Mouse (Mus musculus) MEL (cell line): ENCODE data around the gene Arhgef1. TPM values are rescaled to one million over a fixed set of nuclear protein-coding genes. Genes with fewer than 3 reads are reported as not detected.

Experiments
- DNase-seq: peaks from one replicate; pipeline ENCODE4 v3.0.0; 2011; ENCODE audit warnings: low read depth, low spot score
- H3K27ac ChIP-seq: 2 replicates; pipeline ENCODE4 v1.5.1; 2012; ENCODE audit warnings: low read depth, mild to moderate bottlenecking, control low read depth, low read length, moderate library complexity; ENCODE audit not compliant: control insufficient read depth
- H3K27me3 ChIP-seq, 2 experiments: fragments of 150-350 bp in 1 of 2; sonication (generic) in 1 of 2; 2 replicates each; pipeline ENCODE4 v1.6.1; 2012; ENCODE audit warnings: low read length in 2 of 2, mild to moderate bottlenecking in 2 of 2, improper control_type of control experiment in 1 of 2, moderate library complexity in 1 of 2; ENCODE audit not compliant: insufficient read depth in 2 of 2, control insufficient read depth in 1 of 2
- H3K36me3 ChIP-seq, 2 experiments: 2 replicates each; pipeline ENCODE4 v1.6.1; 2012 to 2014; ENCODE audit warnings: low read length in 2 of 2, improper control_type of control experiment in 1 of 2, inconsistent platforms in 1 of 2, mild to moderate bottlenecking in 1 of 2; ENCODE audit not compliant: insufficient read depth in 2 of 2, control insufficient read depth in 1 of 2
- H3K4me1 ChIP-seq, 2 experiments: fragments of 150-350 bp in 1 of 2; sonication (generic) in 1 of 2; 2 replicates each; pipeline ENCODE4 v1.6.1; 2012; ENCODE audit warnings: low read length in 2 of 2, improper control_type of control experiment in 1 of 2, mild to moderate bottlenecking in 1 of 2; ENCODE audit not compliant: insufficient read depth in 2 of 2, control insufficient read depth in 1 of 2
- H3K4me3 ChIP-seq, 2 experiments: fragments of 150-350 bp in 1 of 2; sonication (generic) in 1 of 2; 2 replicates each; pipeline ENCODE4 v1.5.1; 2012; ENCODE audit warnings: low read depth in 2 of 2, low read length in 2 of 2, mild to moderate bottlenecking in 2 of 2, moderate library complexity in 2 of 2, control low read depth in 1 of 2, improper control_type of control experiment in 1 of 2; ENCODE audit not compliant: control insufficient read depth in 1 of 2, insufficient read depth in 1 of 2
- H3K79me2 ChIP-seq: 2 replicates; pipeline ENCODE4 v1.6.1; 2012; ENCODE audit warnings: mild to moderate bottlenecking, low read length, moderate library complexity; ENCODE audit not compliant: control insufficient read depth, poor library complexity, insufficient read depth
- H3K9ac ChIP-seq: 2 replicates; pipeline ENCODE4 v1.6.1; 2012; ENCODE audit warnings: low read depth, mild to moderate bottlenecking, control low read depth, low read length, moderate library complexity; ENCODE audit not compliant: control insufficient read depth, poor library complexity, severe bottlenecking
- H3K9me3 ChIP-seq: fragments of 150-350 bp; sonication (generic); replicated peaks from 2 replicates; pipeline ENCODE4 v1.6.1; 2012; ENCODE audit warnings: mild to moderate bottlenecking, low read length, improper control_type of control experiment, moderate library complexity; ENCODE audit not compliant: insufficient read depth
- BHLHE40 ChIP-seq: IDR thresholded peaks from 2 replicates; pipeline ENCODE4 v1.6.1; 2012; ENCODE audit warnings: low read depth, mild to moderate bottlenecking, inconsistent platforms, low read length, improper control_type of control experiment, borderline replicate concordance
- CHD1 ChIP-seq: IDR thresholded peaks from 2 replicates; pipeline ENCODE4 v1.6.1; 2012; ENCODE audit warnings: low read depth, mild to moderate bottlenecking, inconsistent platforms, low read length, improper control_type of control experiment
- CHD2 ChIP-seq: IDR thresholded peaks from 2 replicates; pipeline ENCODE4 v1.6.1; 2011; ENCODE audit warnings: low read length, improper control_type of control experiment
- E2F4 ChIP-seq: IDR thresholded peaks from 2 replicates; pipeline ENCODE4 v1.6.1; 2011; ENCODE audit warnings: low read depth, low read length, improper control_type of control experiment, borderline replicate concordance
- ELF1 ChIP-seq: IDR thresholded peaks from 2 replicates; pipeline ENCODE4 v1.6.1; 2014; ENCODE audit warnings: low read depth, mild to moderate bottlenecking, inconsistent platforms, low read length, improper control_type of control experiment, moderate library complexity
- EP300 ChIP-seq, 2 experiments: IDR thresholded peaks; 2 replicates each; pipeline ENCODE4 v1.6.1; 2011; ENCODE audit warnings: improper control_type of control experiment in 2 of 2, low read length in 2 of 2, low read depth in 1 of 2, mild to moderate bottlenecking in 1 of 2
- GATA1 ChIP-seq: IDR thresholded peaks from 2 replicates; pipeline ENCODE4 v1.6.1; 2011; ENCODE audit warnings: low read depth, low read length, improper control_type of control experiment
- HCFC1 ChIP-seq: IDR thresholded peaks from 2 replicates; pipeline ENCODE4 v1.6.1; 2012; ENCODE audit warnings: low read depth, mild to moderate bottlenecking, inconsistent platforms, low read length, improper control_type of control experiment, moderate library complexity
- JUND ChIP-seq: IDR thresholded peaks from 2 replicates; pipeline ENCODE4 v1.6.1; 2011; ENCODE audit warnings: low read depth, mild to moderate bottlenecking, improper control_type of control experiment, low read length
- KAT2A ChIP-seq: conservative IDR thresholded peaks from 2 replicates; pipeline ENCODE4 v1.6.1; 2012; ENCODE audit warnings: low read depth, low read length, improper control_type of control experiment, inconsistent platforms
- MAFK ChIP-seq: IDR thresholded peaks from 2 replicates; pipeline ENCODE4 v1.6.1; 2011; ENCODE audit warnings: low read depth, mild to moderate bottlenecking, low read length, improper control_type of control experiment, borderline replicate concordance
- MAZ ChIP-seq: IDR thresholded peaks from 2 replicates; pipeline ENCODE4 v1.6.1; 2012; ENCODE audit warnings: low read depth, mild to moderate bottlenecking, inconsistent platforms, low read length, improper control_type of control experiment
- MEF2A ChIP-seq: IDR thresholded peaks from 2 replicates; pipeline ENCODE4 v1.6.1; 2014; ENCODE audit warnings: low read depth, mild to moderate bottlenecking, inconsistent platforms, low read length, improper control_type of control experiment; ENCODE audit not compliant: poor library complexity, insufficient replicate concordance, severe bottlenecking; ENCODE audit errors: extremely low read depth
- MXI1 ChIP-seq: IDR thresholded peaks from 2 replicates; pipeline ENCODE4 v1.6.1; 2011; ENCODE audit warnings: mild to moderate bottlenecking, low read depth, low read length, improper control_type of control experiment
- MYB ChIP-seq: IDR thresholded peaks from 2 replicates; pipeline ENCODE4 v1.6.1; 2011; ENCODE audit warnings: mild to moderate bottlenecking, low read depth, low read length, improper control_type of control experiment
- MYC ChIP-seq: IDR thresholded peaks from 2 replicates; pipeline ENCODE4 v1.6.1; 2011; ENCODE audit warnings: low read depth, mild to moderate bottlenecking, low read length, improper control_type of control experiment, moderate library complexity
- NELFE ChIP-seq: IDR thresholded peaks from 2 replicates; pipeline ENCODE4 v1.6.1; 2011; ENCODE audit warnings: low read depth, low read length, improper control_type of control experiment
- NRF1 ChIP-seq: IDR thresholded peaks from 2 replicates; pipeline ENCODE4 v1.6.1; 2014; ENCODE audit warnings: low read depth, mild to moderate bottlenecking, inconsistent platforms, low read length, improper control_type of control experiment, moderate library complexity; ENCODE audit not compliant: poor library complexity, insufficient read depth, severe bottlenecking
- POLR2A ChIP-seq, 2 experiments: IDR thresholded peaks; 2 replicates each; pipeline ENCODE4 v1.6.1; 2011 to 2012; ENCODE audit warnings: low read length in 2 of 2, mild to moderate bottlenecking in 2 of 2, control low read depth in 1 of 2, improper control_type of control experiment in 1 of 2, low read depth in 1 of 2, moderate library complexity in 1 of 2; ENCODE audit not compliant: control insufficient read depth in 1 of 2, insufficient read depth in 1 of 2, poor library complexity in 1 of 2
- POLR2AphosphoS2 ChIP-seq: IDR thresholded peaks from 2 replicates; pipeline ENCODE4 v1.6.1; 2011; ENCODE audit warnings: low read length, improper control_type of control experiment
- RAD21 ChIP-seq: IDR thresholded peaks from 2 replicates; pipeline ENCODE4 v1.6.1; 2011; ENCODE audit warnings: mild to moderate bottlenecking, low read depth, low read length, improper control_type of control experiment
- SIN3A ChIP-seq: IDR thresholded peaks from 2 replicates; pipeline ENCODE4 v1.6.1; 2012; ENCODE audit warnings: low read length, improper control_type of control experiment, inconsistent platforms
- TBP ChIP-seq: IDR thresholded peaks from 2 replicates; pipeline ENCODE4 v1.8.0; 2011; ENCODE audit warnings: low read depth, low read length, improper control_type of control experiment
- TCF12 ChIP-seq: IDR thresholded peaks from 2 replicates; pipeline ENCODE4 v1.6.1; 2014; ENCODE audit warnings: low read depth, mild to moderate bottlenecking, inconsistent platforms, low read length, improper control_type of control experiment, moderate library complexity
- UBTF ChIP-seq: IDR thresholded peaks from 2 replicates; pipeline ENCODE4 v1.6.1; 2012; ENCODE audit warnings: low read depth, mild to moderate bottlenecking, inconsistent platforms, low read length, improper control_type of control experiment, moderate library complexity, borderline replicate concordance; ENCODE audit not compliant: insufficient read depth
- USF1 ChIP-seq: IDR thresholded peaks from 2 replicates; pipeline ENCODE4 v1.6.1; 2014; ENCODE audit warnings: low read depth, mild to moderate bottlenecking, inconsistent platforms, low read length, improper control_type of control experiment, moderate library complexity
- ZC3H11A ChIP-seq: IDR thresholded peaks from 2 replicates; pipeline ENCODE4 v1.6.1; 2012; ENCODE audit warnings: low read depth, mild to moderate bottlenecking, inconsistent platforms, low read length, improper control_type of control experiment
- ZKSCAN1 ChIP-seq: IDR thresholded peaks from 2 replicates; pipeline ENCODE4 v1.6.1; 2012; ENCODE audit warnings: low read depth, mild to moderate bottlenecking, inconsistent platforms, low read length, improper control_type of control experiment, moderate library complexity
- ZMIZ1 ChIP-seq: IDR thresholded peaks from 2 replicates; pipeline ENCODE4 v1.6.1; 2012; ENCODE audit warnings: low read depth, mild to moderate bottlenecking, inconsistent platforms, low read length, improper control_type of control experiment, moderate library complexity
- ZNF384 ChIP-seq: IDR thresholded peaks from 2 replicates; pipeline ENCODE4 v1.6.1; 2012; ENCODE audit warnings: low read depth, mild to moderate bottlenecking, inconsistent platforms, low read length, improper control_type of control experiment
- polyA plus RNA-seq, 2 experiments: library from polyadenylated mRNA; stranded (reverse) in 1 of 2; unstranded in 1 of 2; fragments of >175 nt in 1 of 2; fragments of >200 nt in 1 of 2; gene quantifications; 2 replicates each; pipeline versions ENCODE4 v1.2.1 to v1.2.4; 2012; ENCODE audit warnings: low replicate concordance in 2 of 2, low read depth in 1 of 2; ENCODE audit not compliant: insufficient read length in 2 of 2, insufficient read depth in 1 of 2, missing spikeins in 1 of 2
- total RNA-seq: library from RNA; depleted of rRNA; stranded (reverse); fragments of 300-350 nt; gene quantifications from 2 replicates; pipeline ENCODE4 v1.2.3, GENCODE M21; 2012

The Arhgef1 gene
- total and polyA plus RNA-seq, 3 experiments, result 53.3 to 163 TPM; not detected in 1

GRCm38 (mm10) chr7:24903444-24903825, 723 bp downstream of the Arhgef1 start:
- H3K9ac ChIP-seq, result peak overlapping the region; percentile 97
- H3K27me3 ChIP-seq, result no peaks in the 10 kb centered on the region
- DNase-seq, result peak; percentile 70
- peak overlapping the region; percentile 99 for H3K27ac ChIP-seq
- H3K4me1 ChIP-seq, result peaks cover 0 to 37% of the 10 kb centered on the region in 2 experiments; a peak in 2 of 4 replicates
- H3K9me3 ChIP-seq, result no peaks in the 10 kb centered on the region
- H3K4me3 ChIP-seq, result peak overlapping the region; percentile 72 to 92
- TF ChIP-seq GATA1, result peak; percentile 6; the same call in 1 of the 2 replicates
- no peak for TF ChIP-seq ZKSCAN1
- TF ChIP-seq HCFC1, result no peak; the same call in 1 of the 2 replicates
- H3K79me2 ChIP-seq, result peaks cover 28% of the 10 kb centered on the region
- peaks cover 0 to 23% of the 10 kb centered on the region in 2 experiments; a peak in 3 of 4 replicates for H3K36me3 ChIP-seq

- Histone ChIP-seq H3K9me3 (no peaks in the 10 kb centered on the region), H3K4me3 (peak overlapping the region; percentile 79 to 92), H3K36me3 (peaks cover 0 to 23% of the 10 kb centered on the region in 2 experiments), H3K27me3 (no peaks in the 10 kb centered on the region), H3K9ac (peak overlapping the region; percentile 97), H3K79me2 (peaks cover 28% of the 10 kb centered on the region), H3K4me1 (peaks cover 0 to 37% of the 10 kb centered on the region in 2 experiments; a peak in 2 of 4 replicates), H3K27ac (peak overlapping the region; percentile 99)
- peak; percentile 99 for DNase-seq
- no peak for TF ChIP-seq MEF2A
- TF ChIP-seq NRF1, result no peak; the same call in 1 of the 2 replicates
- TF ChIP-seq MAFK, result no peak
- no peak for TF ChIP-seq JUND
- TF ChIP-seq ZC3H11A, result no peak
- peak; percentile 65; the same call in 1 of the 2 replicates for TF ChIP-seq KAT2A
- TF ChIP-seq MYB, result no peak; the same call in 1 of the 2 replicates
- no peak; the same call in 1 of the 2 replicates for TF ChIP-seq ZMIZ1
- TF ChIP-seq ZKSCAN1, result no peak
- peak in 1 of 2 experiments; percentile 38; a peak in 2 of 4 replicates for TF ChIP-seq EP300 (IDR thresholded peaks at IDR 0.05; ENCODE audit: low read depth in 1 of 2, low read length in 2 of 2)
- peak; percentile 59 for TF ChIP-seq NELFE
- no peak for TF ChIP-seq BHLHE40
- TF ChIP-seq CHD1, result no peak
- TF ChIP-seq UBTF, result no peak
- no peak; the same call in none of the 2 replicates for TF ChIP-seq TCF12
- TF ChIP-seq E2F4, result peak; percentile 38; the same call in 1 of the 2 replicates
- TF ChIP-seq MYC, result peak; percentile 92
- no peak for TF ChIP-seq CHD2
- TF ChIP-seq GATA1, result peak; percentile 19; the same call in 1 of the 2 replicates
- TF ChIP-seq POLR2AphosphoS2, result 0 out of 2 replicates have a peak, but pooled peaks have one; percentile 22
- peak; percentile 11 to 77; a peak in 2 of 4 replicates for TF ChIP-seq POLR2A (IDR thresholded peaks at IDR 0.05; ENCODE audit: control insufficient read depth in 1 of 2, insufficient read depth in 1 of 2, low read depth in 1 of 2, low read length in 2 of 2, poor library complexity in 1 of 2)
- TF ChIP-seq ELF1, result peak; percentile 98
- peak; percentile 98 for TF ChIP-seq SIN3A
- no peak; the same call in 1 of the 2 replicates for TF ChIP-seq USF1
- TF ChIP-seq TBP, result peak; percentile 83
- no peak for TF ChIP-seq ZNF384
- TF ChIP-seq MXI1, result peak; percentile 98
- no peak for TF ChIP-seq RAD21
- TF ChIP-seq MAZ, result peak; percentile 98
These were observed 1.4 kb downstream of the Arhgef1 start for GRCm38 (mm10) chr7:24904070-24904483.
